Mouse (Mus musculus): ENCODE measurements around the gene Usp17la.
"Not testable (repeated sequence)": the region's sequence is repeated elsewhere in the genome, so short reads cannot be mapped to it uniquely, and the experiment has no call there.

The Usp17la gene

DNA sequence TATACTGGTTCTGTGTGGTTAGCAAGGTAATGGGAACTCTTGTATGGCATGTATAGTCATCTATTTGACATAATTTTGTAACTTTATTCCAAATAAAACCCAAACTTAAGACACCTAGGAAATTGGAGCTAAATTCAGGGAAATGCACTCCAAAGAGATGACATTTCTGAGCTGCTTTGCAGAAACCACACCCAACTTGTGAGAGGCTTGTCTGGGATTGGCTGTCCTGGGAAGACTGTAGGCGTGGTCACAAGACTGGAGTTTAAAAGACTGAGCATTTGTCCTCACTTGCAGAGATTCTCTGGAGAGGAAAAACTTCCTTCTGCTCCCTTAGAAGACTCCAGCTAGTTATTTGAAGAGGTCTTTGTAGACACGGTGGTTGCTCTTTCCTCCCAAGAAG, at the start of gene Usp17la:
Gene Usp17la, plus strand, starts transcription at position 301 of the 400 bp plus-strand sequence.
- DNase-seq (ENCODE audit: low spot score): not testable (repeated sequence)

DNA sequence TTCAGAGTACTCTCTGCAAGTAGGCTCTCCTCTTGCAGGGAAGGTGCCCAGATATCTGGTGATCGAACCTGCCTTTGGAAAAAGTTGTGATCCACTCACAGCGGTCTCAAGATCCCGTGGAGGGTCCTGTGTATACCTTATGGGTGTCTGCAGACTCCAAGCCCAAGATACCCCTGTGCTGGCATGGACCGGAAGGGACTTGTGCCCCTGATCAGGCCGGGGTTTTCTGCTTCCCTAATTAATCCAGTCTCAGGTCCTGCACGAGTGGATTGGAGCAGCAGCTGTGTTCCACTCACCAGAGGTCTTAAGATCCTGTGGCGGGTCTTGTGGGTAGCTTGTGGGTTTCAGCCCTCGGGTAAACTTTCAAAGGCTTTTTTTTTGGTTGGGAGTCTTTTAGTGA, 46.5 kb upstream of the Usp17la start:
- not testable (repeated sequence) for DNase-seq (ENCODE audit: low spot score)

DNA sequence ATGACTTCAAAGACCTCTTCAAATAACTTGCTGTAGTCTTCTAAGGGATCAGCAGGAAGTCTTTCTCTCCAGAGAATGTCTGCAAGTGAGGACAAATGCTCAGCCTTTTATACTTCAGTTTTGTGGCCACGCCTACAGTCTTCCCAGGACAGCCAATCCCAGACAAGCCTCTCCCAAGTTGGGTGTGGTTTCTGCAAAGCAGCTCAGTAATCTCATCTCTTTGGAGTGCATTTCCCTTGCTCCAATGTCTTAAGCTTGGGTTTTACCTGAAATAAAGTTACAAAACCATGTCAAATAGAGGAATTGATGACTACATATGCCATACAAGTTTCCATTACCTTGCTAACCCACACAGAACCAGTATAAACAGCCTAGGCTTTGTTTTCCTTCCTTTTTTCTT, 14.3 kb upstream of the Usp17la start, which contains the start of gene Usp17lb:
Gene Usp17lb, minus strand, starts transcription at position 101 of the 400 bp plus-strand sequence.
- no peak for DNase-seq (ENCODE audit: low spot score)

DNA sequence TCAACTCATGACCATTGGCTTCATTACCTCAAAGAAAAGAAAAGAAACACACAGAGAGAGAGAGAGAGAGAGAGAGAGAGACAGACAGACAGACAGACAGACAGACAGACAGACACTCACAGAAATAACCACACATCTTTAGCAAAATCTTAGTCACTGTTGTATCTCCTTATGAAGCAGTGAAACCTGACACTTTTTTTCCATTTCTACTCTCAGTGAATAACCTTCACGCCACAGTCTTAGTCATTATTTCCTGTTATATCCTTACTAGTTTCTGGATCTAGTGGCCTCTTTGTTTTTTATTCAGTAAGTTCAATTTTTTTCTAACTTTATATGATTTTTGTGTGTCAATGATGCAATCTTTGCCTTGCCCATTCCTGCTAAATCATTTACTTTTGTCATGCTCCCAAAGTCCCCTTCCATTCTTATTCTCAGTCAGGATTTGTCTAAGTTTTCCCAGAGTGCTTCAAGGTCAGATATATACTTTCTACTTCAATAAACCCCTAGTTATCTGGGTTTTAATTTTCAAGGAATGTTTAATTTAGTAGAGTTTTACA, 13.0 kb upstream of the Usp17la start:
- DNase-seq (ENCODE audit: low spot score): no peak

DNA sequence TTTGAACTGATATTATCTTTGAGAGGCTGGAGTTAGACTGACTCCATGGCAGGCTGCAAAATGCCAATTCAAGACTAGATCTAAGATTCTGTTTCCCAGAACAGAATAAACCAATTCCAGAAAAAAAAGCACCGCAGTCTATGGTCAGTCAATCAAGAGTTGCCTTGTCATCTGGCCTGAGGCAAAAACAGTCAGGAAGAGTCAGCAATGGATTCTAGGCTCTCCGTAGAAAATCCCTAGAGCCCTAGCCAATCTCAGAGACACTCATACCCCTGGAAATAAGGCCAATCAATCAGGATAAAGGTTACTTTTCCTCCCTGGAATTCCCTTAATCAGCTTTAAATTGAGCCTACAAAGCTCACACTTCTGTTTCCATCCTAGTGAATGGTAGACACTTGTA, 5.3 kb upstream of the Usp17la start:
- DNase-seq (ENCODE audit: low spot score): not testable (repeated sequence)

DNA sequence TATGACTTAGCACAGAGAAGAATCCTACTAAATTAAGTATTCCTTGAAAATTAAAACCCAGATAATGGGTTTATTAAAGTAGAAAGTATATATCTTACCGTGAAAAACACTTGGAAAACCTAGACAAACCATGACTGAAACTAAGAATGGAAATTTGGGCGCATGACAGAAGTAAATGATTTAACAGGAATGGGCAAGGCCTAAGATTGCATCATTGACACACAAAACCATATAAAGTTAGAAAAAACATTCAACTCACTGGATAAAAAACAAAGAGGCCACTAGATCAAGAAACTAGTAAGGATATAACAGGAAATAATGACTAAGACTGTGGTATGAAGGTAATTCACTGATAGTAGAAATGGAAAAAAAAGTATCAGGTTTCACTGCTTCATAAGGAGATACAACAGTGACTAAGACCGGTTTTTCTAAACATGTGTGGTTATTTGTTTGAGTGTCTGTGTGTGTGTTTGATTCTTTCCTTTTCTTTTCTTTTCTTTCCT, 1.5 kb upstream of the Usp17la start:
- DNase-seq (ENCODE audit: low spot score): no peak

DNA sequence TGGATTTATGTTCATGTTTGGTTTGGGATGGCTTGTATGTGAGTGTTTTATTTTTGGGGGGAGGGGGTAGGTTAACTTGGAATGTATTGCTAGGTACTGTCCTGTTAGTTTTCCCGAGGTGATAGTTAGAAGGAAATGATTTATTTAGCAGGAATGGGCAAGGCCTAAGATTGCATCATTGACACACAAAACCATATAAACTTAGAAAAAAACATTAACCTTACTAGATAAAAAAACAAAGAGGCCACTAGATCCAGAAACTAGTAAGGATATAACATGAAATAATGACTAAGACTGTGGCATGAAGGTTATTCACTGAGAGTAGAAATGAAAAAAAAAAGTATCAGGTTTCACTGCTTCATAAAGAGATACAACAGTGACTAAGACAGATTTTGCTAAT, 874 bp downstream of the Usp17la start:
- DNase-seq (ENCODE audit: low spot score): no peak

DNA sequence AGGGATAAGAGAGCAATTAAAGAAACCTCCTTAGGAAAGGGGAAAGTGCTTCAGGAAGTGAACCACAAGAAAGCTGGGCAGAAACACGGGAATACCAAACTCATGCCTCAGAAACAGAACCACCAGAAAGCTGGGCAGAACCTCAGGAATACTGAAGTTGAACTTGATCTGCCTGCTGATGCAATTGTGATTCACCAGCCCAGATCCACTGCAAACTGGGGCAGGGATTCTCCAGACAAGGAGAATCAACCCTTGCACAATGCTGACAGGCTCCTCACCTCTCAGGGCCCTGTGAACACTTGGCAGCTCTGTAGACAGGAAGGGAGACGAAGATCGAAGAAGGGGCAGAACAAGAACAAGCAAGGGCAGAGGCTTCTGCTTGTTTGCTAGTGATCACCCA, 4.6 kb downstream of the Usp17la start:
- DNase-seq (ENCODE audit: low spot score): no peak

DNA sequence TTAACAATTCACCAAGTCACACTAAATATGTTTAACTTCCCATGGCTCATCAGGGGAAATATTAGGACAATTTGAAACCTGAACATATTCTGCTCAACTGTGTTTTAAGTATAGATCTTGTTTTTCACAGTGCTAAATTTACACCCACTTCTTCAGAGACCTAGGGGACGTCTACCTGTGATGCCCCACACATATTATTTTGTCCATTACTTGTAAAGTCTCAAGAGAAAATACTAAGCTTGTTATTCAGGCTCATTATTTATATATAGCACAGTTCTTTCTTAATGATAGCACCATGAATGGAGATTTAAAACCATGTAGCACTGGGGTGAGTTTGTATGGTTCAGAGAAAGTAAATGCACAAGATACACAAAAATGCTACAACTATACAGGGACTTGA, 20.9 kb downstream of the Usp17la start, which contains the start of gene Olfr665:
Gene Olfr665, plus strand, starts transcription at position 301 of the 400 bp plus-strand sequence.
- no peak for DNase-seq (ENCODE audit: low spot score)

DNA sequence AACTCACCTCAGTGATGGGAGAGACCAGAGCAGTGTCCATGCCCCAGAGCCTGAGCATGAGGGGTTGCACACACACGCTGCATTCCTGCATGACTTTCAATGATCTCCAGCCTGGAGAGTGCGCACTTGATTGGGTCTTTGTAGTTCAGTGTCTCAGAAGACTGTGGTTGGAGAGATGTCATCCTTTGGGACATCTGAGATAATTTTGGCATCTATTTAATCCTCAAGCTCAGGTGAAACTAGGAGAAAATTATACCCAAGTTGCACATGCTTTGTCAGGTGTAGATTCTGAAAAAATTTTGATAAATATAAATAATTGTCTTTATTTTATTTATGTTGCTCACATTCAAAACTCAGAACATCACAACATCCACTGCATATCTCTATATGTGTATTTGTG, 39.0 kb downstream of the Usp17la start, which contains the start of gene Olfr666:
Gene Olfr666, minus strand, starts transcription at position 101 of the 400 bp plus-strand sequence.
- no peak for DNase-seq (ENCODE audit: low spot score)

Measured in left cerebral cortex, adult 11 months (tissue).